Mouse (Mus musculus) intestine, embryonic 14.5 days (tissue): ENCODE data around the gene Abcb8. TPM values are rescaled to one million over a fixed set of nuclear protein-coding genes. Genes with fewer than 3 reads are reported as not detected.
"Not testable (repeated sequence)": the region's sequence is repeated elsewhere in the genome, so short reads cannot be mapped to it uniquely, and the experiment has no call there.

ENCODE experiments used
- ATAC-seq: fragments of 200-750 bp; cut with Nextera tagmentation; replicated peaks from 2 replicates; pipeline ENCODE4 v1.8.0; 2017; ENCODE audit warnings: low read depth, moderate number of reproducible peaks, moderate TSS enrichment, moderate library complexity; ENCODE audit not compliant: low FRiP score, low TSS enrichment
- DNase-seq: peaks from one replicate; pipeline ENCODE4 v3.0.0-alpha.2; 2018; ENCODE audit warnings: low spot score
- H3K27ac ChIP-seq: fragments of 300-500 bp; sonication (generic); 2 replicates; pipeline ENCODE4 v1.5.1; 2014; ENCODE audit warnings: low read depth, mild to moderate bottlenecking, control low read depth
- H3K27me3 ChIP-seq: fragments of 300-500 bp; sonication (generic); replicated peaks from 2 replicates; pipeline ENCODE4 v1.6.1; 2014; ENCODE audit warnings: low read length, control low read depth; ENCODE audit not compliant: control insufficient read depth, insufficient read depth
- H3K36me3 ChIP-seq: fragments of 300-500 bp; sonication (generic); 2 replicates; pipeline ENCODE4 v1.6.1; 2014; ENCODE audit warnings: low read length, control low read depth; ENCODE audit not compliant: control insufficient read depth, insufficient read depth
- H3K4me1 ChIP-seq: fragments of 300-500 bp; sonication (generic); replicated peaks from 2 replicates; pipeline ENCODE4 v1.6.1; 2014; ENCODE audit warnings: low read length, control low read depth, mixed read lengths; ENCODE audit not compliant: control insufficient read depth, insufficient read depth
- H3K4me2 ChIP-seq: fragments of 300-500 bp; sonication (generic); 2 replicates; pipeline ENCODE4 v1.6.1; 2014; ENCODE audit warnings: low read length
- H3K4me3 ChIP-seq: fragments of 300-500 bp; sonication (generic); 2 replicates; pipeline ENCODE4 v1.5.1; 2014; ENCODE audit warnings: low read depth, low read length, control low read depth, mixed read lengths
- H3K9ac ChIP-seq: fragments of 300-500 bp; sonication (generic); 2 replicates; pipeline ENCODE4 v1.6.1; 2014; ENCODE audit warnings: mild to moderate bottlenecking, low read length
- H3K9me3 ChIP-seq: fragments of 300-500 bp; sonication (generic); 2 replicates; pipeline ENCODE4 v1.6.1; 2016; ENCODE audit warnings: low read length, control low read depth; ENCODE audit not compliant: control insufficient read depth
- WGBS: fragments of 180-500 bp; shearing (Covaris S2); extraction: QIAGEN DNeasy Blood & Tissue Kit; methylation state at CpG from one replicate; pipeline ENCODE4 v1.1.7; 2014; 5-methylcytosine and 5-hydroxymethylcytosine counted together
- polyA plus RNA-seq: library from polyadenylated mRNA; unstranded; fragments of >200 nt; fragmentation: Nextera tagmentation; extraction: Ambion mirVana; gene quantifications from 2 replicates; pipeline ENCODE4 v1.2.1, GENCODE M21; 2014

The Abcb8 gene
- polyA plus RNA-seq, 1 experiment from 2014 or later, result 56.4 TPM

DNA sequence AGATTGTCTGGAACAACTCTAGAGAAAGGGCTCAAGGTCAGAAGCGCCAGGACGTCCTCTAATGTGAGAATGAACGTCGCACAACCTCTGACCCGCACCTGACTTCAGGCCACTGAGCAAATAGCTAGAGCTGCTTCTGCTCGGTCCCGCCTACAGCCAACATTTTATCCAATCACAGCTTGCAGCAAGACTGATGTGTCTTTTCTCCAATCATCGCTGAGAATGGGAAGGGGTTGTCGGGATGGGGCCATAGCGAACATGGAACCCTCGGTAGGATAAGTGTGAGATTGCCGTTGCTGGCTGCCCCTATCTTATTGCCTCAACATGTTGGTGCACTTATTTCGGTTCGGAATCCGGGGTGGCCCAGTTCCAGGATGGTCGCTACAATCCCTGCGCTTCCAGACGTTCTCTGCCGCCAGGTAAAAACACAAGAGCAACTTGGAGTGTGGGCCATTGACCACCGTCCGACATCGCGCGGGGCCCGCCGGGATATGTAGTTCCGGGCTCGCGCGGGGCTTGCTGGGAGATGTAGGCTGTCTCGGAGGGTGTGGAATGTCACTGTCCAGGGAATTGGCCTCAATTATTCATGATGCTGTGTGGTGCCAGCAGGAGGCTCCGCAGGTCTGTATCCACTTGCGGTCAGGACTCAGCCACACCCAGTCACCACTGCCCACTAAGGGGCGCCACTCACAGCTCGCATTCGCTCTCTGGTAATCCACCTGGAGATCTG lies 867 bp downstream of the Abcb8 start:
- 2% methylated on average over 36 of the region's 36 CpGs for WGBS
- H3K9ac ChIP-seq, result peak overlapping the region; percentile 51

DNA sequence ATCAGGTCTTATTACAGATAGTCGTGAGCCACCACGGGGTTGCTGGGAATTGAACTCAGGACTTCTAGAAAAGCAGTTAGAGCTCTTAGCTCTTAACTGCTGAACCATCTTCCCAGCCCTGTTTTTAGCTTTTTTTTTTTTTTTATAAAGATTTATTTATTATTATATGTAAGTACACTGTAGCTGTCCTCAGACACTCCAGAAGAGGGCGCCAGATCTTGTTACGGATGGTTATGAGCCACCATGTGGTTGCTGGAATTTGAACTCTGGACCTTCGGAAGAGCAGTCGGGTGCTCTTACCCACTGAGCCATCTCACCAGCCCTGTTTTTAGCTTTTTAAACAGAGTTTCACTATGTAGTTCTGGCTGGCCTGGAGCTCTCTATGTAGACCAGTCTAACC lies 2.8 kb downstream of the Abcb8 start:
- not testable (repeated sequence) for H3K4me2 ChIP-seq, H3K9me3 ChIP-seq, H3K27me3 ChIP-seq, ATAC-seq, H3K4me1 ChIP-seq, H3K9ac ChIP-seq, H3K36me3 ChIP-seq, H3K27ac ChIP-seq, DNase-seq, H3K4me3 ChIP-seq
- 89% methylated on average over 6 of the region's 6 CpGs for WGBS

More for the DNA sequence above, 867 bp downstream of the Abcb8 start:
- Histone ChIP-seq H3K4me3 (peak overlapping the region; percentile 61), H3K36me3 (no peaks in the 10 kb centered on the region), H3K27ac (peak overlapping the region; percentile 72), H3K4me2 (peak overlapping the region; percentile 56), H3K9me3 (no peaks in the 10 kb centered on the region), H3K27me3 (0 out of 2 replicates have a peak, but pooled peaks cover 2% of the 10 kb centered on the region), H3K4me1 (peaks cover 8% of the 10 kb centered on the region)
- DNase-seq (peak; percentile 98), ATAC-seq (peak; percentile 95)

DNA sequence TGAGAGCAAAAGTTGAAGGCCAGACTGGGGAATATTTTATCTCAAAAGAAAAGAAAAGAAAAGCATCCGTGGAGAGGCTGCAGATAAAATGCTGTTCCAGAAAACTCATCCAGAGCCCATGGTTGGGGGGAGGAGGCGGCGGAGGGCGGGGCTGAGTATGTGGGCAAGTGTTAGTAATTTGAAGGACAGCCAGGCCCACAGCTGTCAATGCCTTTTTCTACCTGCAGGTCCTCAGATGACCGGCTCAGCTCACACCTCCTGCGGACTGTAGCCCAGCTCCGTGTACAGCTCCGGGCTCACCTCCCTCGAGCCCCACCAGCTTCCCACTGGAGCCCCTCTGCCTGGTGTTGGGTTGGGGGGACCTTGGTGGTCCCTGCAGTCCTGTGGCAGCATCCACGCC lies 6.2 kb downstream of the Abcb8 start:
- DNase-seq, result no peak
- Histone ChIP-seq H3K36me3 (peaks cover 30% of the 10 kb centered on the region; the same call in 1 of the 2 replicates), H3K9ac (no peak overlapping the region), H3K9me3 (no peaks in the 10 kb centered on the region), H3K4me1 (0 out of 2 replicates have a peak, but pooled peaks cover 4% of the 10 kb centered on the region), H3K4me3 (no peak overlapping the region), H3K4me2 (no peak overlapping the region), H3K27me3 (no peaks in the 10 kb centered on the region), H3K27ac (no peak overlapping the region)
- 88% methylated on average over 10 of the region's 10 CpGs for WGBS
- no peak; the same call in 1 of the 2 replicates for ATAC-seq

GRCm38 (mm10) chr5:24400362-24400761 lies 6.9 kb downstream of the Abcb8 start:
- no peaks in the 10 kb centered on the region for H3K9me3 ChIP-seq
- DNase-seq, result no peak
- no peaks in the 10 kb centered on the region for H3K27me3 ChIP-seq
- H3K4me3 ChIP-seq, result no peak overlapping the region
- ATAC-seq, result no peak
- H3K36me3 ChIP-seq, result peaks cover 30% of the 10 kb centered on the region; the same call in 1 of the 2 replicates
- 86% methylated on average over 11 of the region's 11 CpGs for whole genome bisulfite sequencing
- no peak overlapping the region for H3K9ac ChIP-seq
- H3K4me1 ChIP-seq, result no peaks in the 10 kb centered on the region
- H3K27ac ChIP-seq, result no peak overlapping the region
- H3K4me2 ChIP-seq, result no peak overlapping the region

DNA sequence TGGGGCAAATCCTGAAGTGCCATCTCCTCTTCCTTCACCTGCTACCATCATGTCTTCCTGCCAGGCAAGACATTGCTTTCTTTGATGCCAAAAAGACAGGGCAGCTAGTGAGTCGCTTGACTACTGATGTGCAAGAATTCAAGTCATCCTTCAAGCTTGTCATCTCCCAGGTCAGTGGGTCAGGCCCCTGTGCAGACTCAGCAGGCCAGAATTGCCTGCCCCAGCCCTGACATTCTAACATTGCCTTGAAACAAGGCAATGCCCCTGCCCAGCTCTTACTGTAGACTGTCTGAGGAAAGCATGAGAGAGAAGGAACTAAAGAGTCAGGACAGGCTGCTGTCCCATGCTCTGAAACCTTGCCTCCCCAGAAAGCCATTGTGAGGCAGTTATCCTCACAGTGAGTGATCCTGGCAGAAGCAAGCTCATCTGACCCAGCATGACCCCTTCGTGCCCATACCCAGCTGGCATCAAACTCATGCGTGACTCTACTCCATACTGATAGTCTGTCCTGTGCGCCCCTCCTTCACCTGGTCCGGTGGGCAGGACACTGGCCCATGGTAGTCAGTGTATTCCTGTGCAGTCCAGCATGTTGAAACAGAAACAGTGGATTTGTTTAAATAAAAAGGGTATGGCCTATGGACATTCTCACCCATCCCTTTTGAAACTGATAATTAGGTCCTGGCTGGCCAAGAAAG lies 7.6 kb downstream of the Abcb8 start:
- no peak overlapping the region for H3K4me2 ChIP-seq
- no peaks in the 10 kb centered on the region for H3K9me3 ChIP-seq
- H3K27me3 ChIP-seq, result no peaks in the 10 kb centered on the region
- H3K27ac ChIP-seq, result no peak overlapping the region
- ATAC-seq (no peak), DNase-seq (no peak)
- no peaks in the 10 kb centered on the region for H3K4me1 ChIP-seq
- WGBS, result 87% methylated on average over 5 of the region's 5 CpGs
- no peak overlapping the region for H3K9ac ChIP-seq
- H3K36me3 ChIP-seq, result peaks cover 35% of the 10 kb centered on the region
- no peak overlapping the region for H3K4me3 ChIP-seq

DNA sequence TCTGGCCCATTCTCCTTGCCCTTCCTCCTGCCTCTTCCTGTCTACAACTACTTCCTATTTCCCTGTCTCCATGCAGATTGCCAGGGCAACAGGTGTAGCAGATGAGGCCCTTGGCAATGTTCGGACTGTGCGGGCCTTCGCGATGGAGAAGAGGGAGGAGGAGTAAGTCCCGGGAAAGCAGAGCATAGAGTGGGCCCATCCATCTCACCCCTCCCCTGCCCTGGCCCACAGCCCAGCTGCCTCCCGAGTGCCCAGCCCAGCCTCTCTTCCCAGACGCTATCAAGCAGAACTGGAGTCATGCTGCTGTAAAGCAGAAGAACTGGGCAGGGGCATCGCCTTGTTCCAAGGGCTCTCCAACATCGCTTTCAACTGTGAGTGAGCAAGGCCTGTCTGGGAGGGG lies 8.5 kb downstream of the Abcb8 start:
- WGBS, result 75% methylated on average over 9 of the region's 9 CpGs

DNA sequence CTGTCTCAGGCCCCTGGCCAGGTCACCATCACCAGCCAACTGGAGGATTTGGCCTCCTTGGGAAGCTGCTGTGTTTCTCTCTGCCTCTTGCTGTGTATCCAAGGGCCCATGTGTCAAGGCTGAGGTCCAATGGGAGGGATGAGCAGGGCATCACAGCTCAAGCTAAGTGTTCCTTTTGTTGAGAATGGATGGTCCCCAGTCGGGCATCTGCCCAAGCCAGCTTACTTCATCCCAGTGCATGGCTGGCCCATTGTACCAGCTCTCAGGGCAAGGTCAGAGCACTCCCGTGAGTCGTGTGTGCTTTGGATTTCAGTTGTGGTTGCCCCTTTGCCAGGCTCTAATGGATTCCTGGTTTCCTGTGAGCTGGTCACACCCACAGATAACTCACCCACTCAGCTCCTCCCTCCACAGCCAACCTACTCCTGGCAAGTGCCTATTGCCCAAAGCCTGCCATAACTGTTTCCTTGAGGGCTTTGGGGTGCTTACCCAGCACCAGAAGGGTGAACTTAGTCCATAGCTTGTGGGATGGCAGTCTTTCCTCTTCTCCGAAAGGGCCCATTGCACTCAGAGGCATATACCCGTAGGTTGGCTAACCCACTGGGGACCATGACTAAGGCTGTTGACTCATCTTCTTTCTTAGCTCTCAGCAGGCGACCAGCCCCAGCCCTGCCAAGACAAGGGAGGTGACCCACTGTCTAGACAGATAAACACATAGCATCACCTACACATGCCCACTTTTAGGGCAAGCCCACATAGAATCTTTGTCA lies 11.3 kb downstream of the Abcb8 start:
- no peak for DNase-seq
- H3K36me3 ChIP-seq, result peaks cover 49% of the 10 kb centered on the region

More for the DNA sequence above, 8.5 kb downstream of the Abcb8 start:
- peaks cover 40% of the 10 kb centered on the region for H3K36me3 ChIP-seq
- DNase-seq (no peak), ATAC-seq (no peak; the same call in 1 of the 2 replicates)
- no peak overlapping the region for H3K4me2 ChIP-seq
- no peaks in the 10 kb centered on the region for H3K4me1 ChIP-seq
- H3K27ac ChIP-seq, result no peak overlapping the region
- H3K9me3 ChIP-seq, result no peaks in the 10 kb centered on the region
- no peak overlapping the region for H3K4me3 ChIP-seq
- no peak overlapping the region for H3K9ac ChIP-seq
- no peaks in the 10 kb centered on the region for H3K27me3 ChIP-seq

DNA sequence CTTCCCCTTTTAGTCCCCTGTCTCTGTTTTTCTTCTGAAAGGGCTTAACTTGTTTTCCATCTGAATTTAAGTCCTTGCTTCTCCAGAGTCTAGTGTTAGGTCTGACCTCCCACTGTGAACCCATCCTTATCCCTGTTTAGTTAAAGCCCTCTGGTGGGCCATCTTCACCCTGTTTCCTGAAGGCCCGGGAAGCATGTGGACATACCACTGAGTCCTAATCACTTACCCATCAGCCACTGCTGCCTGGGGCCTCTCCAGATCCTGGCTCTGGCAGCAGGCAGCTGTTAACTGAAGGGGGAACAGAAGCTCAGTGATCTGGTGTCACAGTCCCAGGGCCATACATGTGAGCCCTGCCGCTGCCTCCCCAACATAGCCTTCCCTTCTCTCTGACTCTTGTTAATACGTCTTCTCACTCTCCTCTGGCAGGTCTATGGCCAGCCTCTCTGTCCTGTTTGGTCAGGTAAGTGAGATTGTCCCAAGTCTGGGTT lies 12.0 kb downstream of the Abcb8 start:
- no peak overlapping the region for H3K4me3 ChIP-seq
- H3K4me1 ChIP-seq, result no peaks in the 10 kb centered on the region
- H3K9ac ChIP-seq, result no peak overlapping the region
- H3K4me2 ChIP-seq, result no peak overlapping the region
- peaks cover 48% of the 10 kb centered on the region for H3K36me3 ChIP-seq
- no peak for ATAC-seq
- DNase-seq, result no peak
- H3K27me3 ChIP-seq, result no peaks in the 10 kb centered on the region
- no peaks in the 10 kb centered on the region for H3K9me3 ChIP-seq
- no peak overlapping the region for H3K27ac ChIP-seq
- WGBS, result 59% methylated on average over 3 of the region's 3 CpGs

More for the DNA sequence above, 11.3 kb downstream of the Abcb8 start:
- Histone ChIP-seq H3K27ac (no peak overlapping the region), H3K9ac (no peak overlapping the region), H3K4me3 (no peak overlapping the region), H3K9me3 (no peaks in the 10 kb centered on the region), H3K4me1 (no peaks in the 10 kb centered on the region), H3K27me3 (no peaks in the 10 kb centered on the region), H3K4me2 (no peak overlapping the region)
- no peak for ATAC-seq
- WGBS, result 82% methylated on average over 6 of the region's 6 CpGs
